In the genomic region with DNA sequence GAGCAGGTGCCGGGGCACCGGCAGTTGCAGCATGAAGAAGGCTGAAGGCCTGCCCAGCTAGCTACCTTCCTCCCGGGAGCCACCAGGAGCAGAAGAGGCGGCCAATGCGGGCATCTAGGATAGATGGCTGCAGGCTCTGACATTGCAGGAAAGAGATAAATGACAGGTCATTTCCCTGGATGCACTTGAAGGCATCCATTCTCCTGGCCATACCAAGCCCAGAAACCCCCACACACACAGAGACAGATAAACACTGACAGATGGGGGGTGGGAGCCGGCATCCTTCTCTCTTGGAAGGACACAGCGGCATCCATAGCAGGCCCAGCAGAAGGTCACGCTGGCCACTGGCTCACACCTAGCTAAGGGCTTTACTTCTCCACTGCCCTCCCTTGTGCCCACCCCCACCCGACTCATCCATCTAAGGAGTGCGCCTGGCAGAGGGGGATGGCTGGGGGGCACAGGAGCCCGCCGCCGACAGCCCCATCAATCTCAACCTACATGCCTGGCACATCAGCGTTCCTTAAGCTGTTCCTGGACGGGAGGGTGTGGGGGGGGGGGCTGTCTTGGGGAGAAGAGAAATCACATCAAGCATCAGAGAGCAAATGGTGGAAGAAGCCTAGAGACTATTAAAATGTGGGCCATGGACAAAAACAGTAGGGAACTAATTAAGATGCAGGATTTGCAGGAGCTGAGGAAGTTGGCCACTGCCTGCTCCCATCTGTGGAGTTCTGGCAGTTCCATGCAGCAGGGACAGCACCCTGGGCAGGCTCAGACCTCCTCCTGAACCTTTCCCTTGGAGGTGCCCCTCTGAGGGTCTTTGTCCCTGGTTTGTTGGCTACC, we compare ENCODE assay signal across 10 mouse cellular contexts.
DNase-seq lines count a peak whose midpoint lies in the region; ATAC-seq lines count a peak whose summit lies in the region.
"Had no signal": no experiment of that assay in that cellular context is flagged by ENCODE, and none has a peak within 500 bp of the region (broad histone marks: within the 10 kb centered on the region; RNA-seq: fewer than 3 reads in every experiment).

No protein-coding gene starts in this region.

- no peak for ATAC-seq in heart, embryonic 16.5 days (replicated peaks; ENCODE audit: extremely low read depth, insufficient read depth, low FRiP score)
- peak; percentile 51 for ATAC-seq in hindbrain, embryonic 12.5 days (ENCODE audit: low FRiP score)

- no peaks in the 10 kb centered on the region for H3K9me3 ChIP-seq in heart, embryonic 16.5 days (replicated peaks; ENCODE audit: control insufficient read depth, low read length)
- H3K9me3 ChIP-seq in hindbrain, embryonic 12.5 days (replicated peaks), result no peaks in the 10 kb centered on the region

- H3K36me3 ChIP-seq in heart, embryonic 16.5 days (ENCODE audit: control insufficient read depth, insufficient read depth), result no peaks in the 10 kb centered on the region
- no peaks in the 10 kb centered on the region for H3K36me3 ChIP-seq in hindbrain, embryonic 12.5 days

- no peak for DNase-seq in heart, adult 8-10 months (ENCODE audit: low spot score)
- DNase-seq in right cerebral cortex, postnatal 10 days (ENCODE audit: low spot score in 2 of 2), result peak; percentile 64 to 82
- no peak for DNase-seq in right cerebral cortex, postnatal 4 days
- peak; percentile 10 for DNase-seq in right cerebral cortex, postnatal 25 days
- no peak for DNase-seq in urinary bladder, postnatal 10 days (ENCODE audit: low spot score)
- DNase-seq in lung, postnatal 10 days, result no peak
- DNase-seq: thymus, adult 18-20 months had no signal

- 57% methylated on average over 15 of the region's 15 CpGs for WGBS in heart, embryonic 16.5 days
- 51% methylated on average over 15 of the region's 15 CpGs for WGBS in hindbrain, embryonic 12.5 days

- no peak overlapping the region for H3K9ac ChIP-seq in heart, embryonic 16.5 days (ENCODE audit: low read length)
- H3K9ac ChIP-seq in hindbrain, embryonic 12.5 days, result no peak overlapping the region
- H3K9ac ChIP-seq: lung, embryonic 14.5 days had no signal

- H3K27me3 ChIP-seq in heart, embryonic 16.5 days (ENCODE audit: control insufficient read depth, insufficient read depth, low read length), result no peaks in the 10 kb centered on the region
- no peaks in the 10 kb centered on the region for H3K27me3 ChIP-seq in hindbrain, embryonic 12.5 days

- H3K4me3 ChIP-seq in heart, embryonic 16.5 days (ENCODE audit: low read length), result no peak overlapping the region
- no peak overlapping the region for H3K4me3 ChIP-seq in hindbrain, embryonic 12.5 days

- H3K4me2 ChIP-seq in heart, embryonic 16.5 days (ENCODE audit: low read depth, low read length), result no peak overlapping the region
- no peak overlapping the region for H3K4me2 ChIP-seq in hindbrain, embryonic 12.5 days (replicated peaks)
- H3K4me2 ChIP-seq: lung, embryonic 14.5 days had no signal

- peaks cover 10% of the 10 kb centered on the region; the same call in 1 of the 2 replicates for H3K4me1 ChIP-seq in heart, embryonic 16.5 days (ENCODE audit: control insufficient read depth, insufficient read depth, low read length)
- peaks cover 25% of the 10 kb centered on the region for H3K4me1 ChIP-seq in hindbrain, embryonic 12.5 days

- H3K27ac ChIP-seq in heart, embryonic 16.5 days (ENCODE audit: low read length), result 0 out of 2 replicates have a peak overlapping the region, but pooled peaks have one; percentile 26
- H3K27ac ChIP-seq in hindbrain, embryonic 12.5 days, result peak overlapping the region; percentile 77

Comparison
In these comparisons a context has a peak if more than half of its experiments do, and no peak if none do; other contexts are left out.
1. DNase-seq: peak in right cerebral cortex, postnatal 10 days (2 of 2) and right cerebral cortex, postnatal 25 days (single experiment); none in heart, adult 8-10 months (single experiment), right cerebral cortex, postnatal 4 days (single experiment), urinary bladder, postnatal 10 days (single experiment) and lung, postnatal 10 days (single experiment).